Mouse (Mus musculus) hindbrain, embryonic 10.5 days (tissue): ENCODE measurements around the gene Bap1. TPM values are rescaled to one million over a fixed set of nuclear protein-coding genes. Genes with fewer than 3 reads are reported as not detected.

Experiments
- DNase-seq: peaks from one replicate; pipeline ENCODE4 v3.0.0-alpha.2; 2017; ENCODE audit warnings: low spot score
- H3K27ac ChIP-seq: fragments of 300-500 bp; sonication (generic); 2 replicates; pipeline ENCODE4 v1.5.1; 2016; ENCODE audit warnings: mild to moderate bottlenecking, moderate library complexity
- H3K27me3 ChIP-seq: fragments of 300-500 bp; sonication (generic); 2 replicates; pipeline ENCODE4 v1.6.1; 2016; ENCODE audit warnings: mild to moderate bottlenecking; ENCODE audit not compliant: poor library complexity, insufficient read depth, severe bottlenecking
- H3K36me3 ChIP-seq: fragments of 300-500 bp; sonication (generic); 2 replicates; pipeline ENCODE4 v1.6.1; 2016; ENCODE audit warnings: mild to moderate bottlenecking, moderate library complexity
- H3K4me1 ChIP-seq: fragments of 300-500 bp; sonication (generic); replicated peaks from 2 replicates; pipeline ENCODE4 v1.6.1; 2016; ENCODE audit warnings: mild to moderate bottlenecking
- H3K4me3 ChIP-seq: fragments of 300-500 bp; sonication (generic); 2 replicates; pipeline ENCODE4 v1.5.1; 2016; ENCODE audit warnings: mild to moderate bottlenecking, moderate library complexity
- H3K9me3 ChIP-seq: fragments of 300-500 bp; sonication (generic); 2 replicates; pipeline ENCODE4 v1.6.1; 2016; ENCODE audit warnings: mild to moderate bottlenecking, moderate library complexity
- WGBS: fragments of 180-500 bp; shearing (Covaris S2); methylation state at CpG from one replicate; pipeline ENCODE4 v1.1.7; 2016; 5-methylcytosine and 5-hydroxymethylcytosine counted together
- polyA plus RNA-seq: library from polyadenylated mRNA; unstranded; fragments of >200 nt; fragmentation: Nextera tagmentation; extraction: Ambion mirVana; gene quantifications from 2 replicates; pipeline ENCODE4 v1.2.1, GENCODE M21; 2016

Bap1 gene
- polyA plus RNA-seq, 1 experiment from 2014 or later, result 121 TPM

GRCm38 (mm10) chr14:31215157-31216002 lies 35.9 kb upstream of the Bap1 start:
- H3K4me1 ChIP-seq, result peaks cover 45% of the 10 kb centered on the region
- peaks cover 5% of the 10 kb centered on the region; the same call in 1 of the 2 replicates for H3K27me3 ChIP-seq
- no peaks in the 10 kb centered on the region for H3K36me3 ChIP-seq
- no peaks in the 10 kb centered on the region for H3K9me3 ChIP-seq
- DNase-seq, result peak; percentile 69
- H3K27ac ChIP-seq, result peak overlapping the region; percentile 60
- H3K4me3 ChIP-seq, result no peak overlapping the region
- WGBS, result 34% methylated on average over 15 of the region's 15 CpGs

DNA sequence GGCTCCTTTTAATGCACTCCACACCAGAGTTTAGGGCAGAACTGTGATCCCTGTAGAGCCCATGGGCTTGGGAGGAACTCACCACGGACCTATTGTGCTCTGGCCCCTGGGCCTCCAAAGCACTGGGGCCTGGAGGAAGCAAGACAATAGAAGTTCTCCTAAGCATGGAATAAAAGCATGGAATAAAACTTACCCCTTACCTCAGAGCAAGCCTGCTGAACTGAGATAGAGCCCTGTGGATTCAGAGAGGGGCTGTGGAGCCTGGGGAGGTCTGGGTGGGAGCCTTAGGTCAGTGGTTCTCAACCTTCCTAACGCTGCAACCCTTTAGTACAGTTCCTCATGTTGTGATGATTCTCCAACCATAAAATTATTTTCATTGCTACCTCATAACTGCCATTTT lies 34.4 kb upstream of the Bap1 start, which contains the start of gene Nisch:
Gene Nisch (minus strand): TSS at position 101 of the 400 bp plus-strand sequence.
- WGBS, result 60% methylated on average over 2 of the region's 2 CpGs
- peaks cover 5% of the 10 kb centered on the region; the same call in 1 of the 2 replicates for H3K27me3 ChIP-seq
- peak within 1 kb of the TSS; percentile 60 for H3K27ac ChIP-seq
- H3K9me3 ChIP-seq, result no peaks in the 10 kb centered on the region
- DNase-seq, result no peak
- peaks cover 58% of the 10 kb centered on the region for H3K4me1 ChIP-seq
- H3K4me3 ChIP-seq, result peak within 1 kb of the TSS; percentile 25
- no peaks in the 10 kb centered on the region for H3K36me3 ChIP-seq

GRCm38 (mm10) chr14:31217666-31218065 lies 33.6 kb upstream of the Bap1 start, which contains the start of gene Sema3g:
TSS of gene Sema3g (plus strand) at chr14:31217860.
- peaks cover 5% of the 10 kb centered on the region; the same call in 1 of the 2 replicates for H3K27me3 ChIP-seq
- WGBS, result 18% methylated on average over 11 of the region's 11 CpGs
- peak within 1 kb of the TSS; percentile 25 for H3K4me3 ChIP-seq
- H3K4me1 ChIP-seq, result peaks cover 60% of the 10 kb centered on the region
- H3K9me3 ChIP-seq, result no peaks in the 10 kb centered on the region
- H3K27ac ChIP-seq, result peak within 1 kb of the TSS; percentile 60
- H3K36me3 ChIP-seq, result no peaks in the 10 kb centered on the region
- peak; percentile 71 for DNase-seq

DNA sequence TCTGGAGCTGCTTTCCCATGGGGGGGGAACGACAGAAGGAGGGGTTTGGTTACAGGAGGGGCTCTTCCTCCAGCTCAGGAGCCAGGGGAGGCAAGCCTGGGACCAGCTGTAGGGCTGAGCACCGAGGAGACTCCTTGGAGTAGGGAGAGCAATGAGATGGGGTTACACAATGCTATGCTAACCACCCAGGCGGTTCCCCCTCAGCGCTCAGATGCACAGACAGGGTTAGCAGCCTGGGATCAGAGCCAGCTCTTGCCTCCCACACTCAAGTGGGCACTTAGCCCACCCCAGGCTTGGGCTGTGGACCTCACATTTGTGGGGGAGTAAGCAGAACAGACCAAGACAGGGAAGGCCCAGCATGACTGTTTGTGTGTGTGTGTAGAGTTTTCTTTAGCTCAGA lies 24.3 kb upstream of the Bap1 start:
- Histone ChIP-seq H3K36me3 (0 out of 2 replicates have a peak, but pooled peaks cover 5% of the 10 kb centered on the region), H3K9me3 (no peaks in the 10 kb centered on the region), H3K27me3 (0 out of 2 replicates have a peak, but pooled peaks cover 4% of the 10 kb centered on the region), H3K4me3 (no peak overlapping the region), H3K27ac (peak overlapping the region; percentile 24; the same call in 1 of the 2 replicates), H3K4me1 (peaks cover 31% of the 10 kb centered on the region)
- 75% methylated on average over 4 of the region's 4 CpGs for WGBS
- no peak for DNase-seq

DNA sequence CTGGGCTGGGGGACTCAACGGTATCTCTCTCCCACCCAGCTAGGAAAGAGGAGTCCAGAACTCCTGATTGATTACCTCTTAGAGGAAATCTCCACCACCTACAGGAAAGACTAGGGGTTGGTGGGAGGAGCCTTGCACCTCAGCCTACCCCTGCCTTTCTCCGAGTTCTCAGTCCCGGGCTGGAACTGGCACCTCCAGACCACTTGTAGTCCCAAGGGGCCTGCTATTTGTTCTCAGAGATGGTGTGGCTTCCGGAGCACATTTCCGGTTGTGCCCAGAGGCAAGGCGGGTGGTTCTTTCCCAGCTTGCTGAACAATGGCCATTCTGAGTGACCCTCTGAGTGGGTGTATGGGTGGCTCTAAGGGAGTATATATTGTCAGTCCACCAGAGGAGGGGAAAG lies 23.0 kb upstream of the Bap1 start:
- WGBS, result 75% methylated on average over 6 of the region's 6 CpGs
- 0 out of 2 replicates have a peak, but pooled peaks cover 5% of the 10 kb centered on the region for H3K36me3 ChIP-seq
- H3K27me3 ChIP-seq, result 0 out of 2 replicates have a peak, but pooled peaks cover 4% of the 10 kb centered on the region
- peaks cover 33% of the 10 kb centered on the region for H3K4me1 ChIP-seq
- no peaks in the 10 kb centered on the region for H3K9me3 ChIP-seq
- no peak overlapping the region for H3K4me3 ChIP-seq
- DNase-seq, result no peak
- peak overlapping the region; percentile 59 for H3K27ac ChIP-seq

DNA sequence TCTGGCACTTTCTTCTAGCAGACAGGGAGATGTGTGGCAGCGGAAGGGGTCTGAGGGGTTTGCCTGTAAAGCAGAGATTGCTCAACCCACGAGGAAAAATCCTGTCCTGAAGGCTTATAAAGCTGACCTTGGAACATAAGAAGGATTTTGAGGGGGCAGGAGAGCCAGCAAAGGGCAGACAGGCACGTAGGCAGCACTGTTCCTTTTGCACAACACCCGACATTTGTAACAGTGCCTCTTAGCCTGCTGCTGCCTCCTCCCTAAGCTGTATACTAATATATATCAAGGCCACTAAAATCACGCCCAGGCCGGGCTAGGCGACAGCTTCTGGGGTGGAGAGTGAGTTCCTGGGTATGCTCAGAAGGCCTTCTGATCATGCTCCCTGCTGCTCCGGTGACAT lies 20.8 kb upstream of the Bap1 start:
- Histone ChIP-seq H3K36me3 (0 out of 2 replicates have a peak, but pooled peaks cover 5% of the 10 kb centered on the region), H3K4me3 (no peak overlapping the region)

GRCm38 (mm10) chr14:31232404-31233069 lies 18.7 kb upstream of the Bap1 start:
- Histone ChIP-seq H3K4me1 (peaks cover 40% of the 10 kb centered on the region), H3K9me3 (no peaks in the 10 kb centered on the region), H3K27me3 (no peaks in the 10 kb centered on the region), H3K27ac (no peak overlapping the region), H3K4me3 (no peak overlapping the region), H3K36me3 (0 out of 2 replicates have a peak, but pooled peaks cover 4% of the 10 kb centered on the region)
- DNase-seq, result no peak
- 84% methylated on average over 13 of the region's 13 CpGs for WGBS

More for the DNA sequence above, 20.8 kb upstream of the Bap1 start:
- Histone ChIP-seq H3K27me3 (no peaks in the 10 kb centered on the region), H3K27ac (no peak overlapping the region), H3K4me1 (peaks cover 46% of the 10 kb centered on the region), H3K9me3 (no peaks in the 10 kb centered on the region)
- WGBS, result 72% methylated on average over 8 of the region's 8 CpGs
- DNase-seq, result no peak

- WGBS, result 83% methylated on average over 14 of the region's 14 CpGs
These were observed 17.9 kb upstream of the Bap1 start for GRCm38 (mm10) chr14:31233070-31233995.

GRCm38 (mm10) chr14:31233996-31234591 lies 17.2 kb upstream of the Bap1 start:
- H3K36me3 ChIP-seq, result peaks cover 6% of the 10 kb centered on the region; the same call in 1 of the 2 replicates
- 24% methylated on average over 11 of the region's 11 CpGs for WGBS
- peak overlapping the region; percentile 73 for H3K27ac ChIP-seq
- no peaks in the 10 kb centered on the region for H3K9me3 ChIP-seq
- no peaks in the 10 kb centered on the region for H3K27me3 ChIP-seq
- DNase-seq, result peak; percentile 79
- H3K4me3 ChIP-seq, result 0 out of 2 replicates have a peak overlapping the region, but pooled peaks have one; percentile 18
- H3K4me1 ChIP-seq, result peaks cover 31% of the 10 kb centered on the region

More at GRCm38 (mm10) chr14:31233070-31233995, 17.9 kb upstream of the Bap1 start:
- Histone ChIP-seq H3K9me3 (no peaks in the 10 kb centered on the region), H3K27me3 (no peaks in the 10 kb centered on the region), H3K4me1 (peaks cover 37% of the 10 kb centered on the region), H3K27ac (no peak overlapping the region), H3K4me3 (no peak overlapping the region), H3K36me3 (no peaks in the 10 kb centered on the region; the same call in 1 of the 2 replicates)
- DNase-seq, result no peak

DNA sequence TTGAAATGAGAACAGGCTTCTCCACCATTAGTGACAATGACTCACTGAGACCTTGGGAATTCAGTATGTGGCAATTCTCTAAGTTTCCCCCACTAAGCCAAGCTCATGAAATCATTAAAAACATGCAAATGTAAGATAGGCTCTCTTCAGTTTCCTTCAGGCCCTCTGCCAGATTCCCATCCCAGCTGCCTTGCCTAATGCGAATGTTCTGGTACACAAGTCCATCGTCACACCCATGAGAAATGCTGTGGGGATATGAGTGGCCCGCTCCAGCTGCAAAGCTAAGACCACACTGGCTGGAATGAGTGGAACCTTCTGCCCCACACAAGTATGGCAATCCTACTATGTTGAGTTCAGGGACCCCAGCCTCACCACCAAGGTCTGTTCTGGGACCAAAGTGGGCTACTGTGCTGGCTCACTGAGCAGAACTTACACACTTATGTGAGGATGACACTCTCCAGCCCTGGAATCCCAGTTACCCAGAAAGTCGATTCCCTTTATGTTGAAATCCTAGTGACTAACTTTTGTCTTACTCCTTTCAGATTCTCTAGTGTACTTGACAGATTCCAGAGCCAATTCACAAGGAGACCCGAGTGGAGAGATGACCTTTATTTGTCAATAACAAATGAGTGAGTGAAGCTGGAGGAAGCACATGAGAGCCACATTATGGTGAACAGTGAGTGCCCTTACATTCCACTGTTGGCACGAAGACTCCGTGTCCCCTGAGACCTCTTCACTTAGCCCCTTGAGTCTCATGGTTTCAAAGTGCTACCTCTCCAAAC lies 14.0 kb upstream of the Bap1 start:
- 84% methylated on average over 7 of the region's 7 CpGs for WGBS
- no peaks in the 10 kb centered on the region for H3K27me3 ChIP-seq
- peaks cover 6% of the 10 kb centered on the region; the same call in 1 of the 2 replicates for H3K36me3 ChIP-seq
- DNase-seq, result no peak
- H3K4me3 ChIP-seq, result no peak overlapping the region
- peaks cover 17% of the 10 kb centered on the region; the same call in 1 of the 2 replicates for H3K4me1 ChIP-seq
- no peak overlapping the region for H3K27ac ChIP-seq
- no peaks in the 10 kb centered on the region for H3K9me3 ChIP-seq

DNA sequence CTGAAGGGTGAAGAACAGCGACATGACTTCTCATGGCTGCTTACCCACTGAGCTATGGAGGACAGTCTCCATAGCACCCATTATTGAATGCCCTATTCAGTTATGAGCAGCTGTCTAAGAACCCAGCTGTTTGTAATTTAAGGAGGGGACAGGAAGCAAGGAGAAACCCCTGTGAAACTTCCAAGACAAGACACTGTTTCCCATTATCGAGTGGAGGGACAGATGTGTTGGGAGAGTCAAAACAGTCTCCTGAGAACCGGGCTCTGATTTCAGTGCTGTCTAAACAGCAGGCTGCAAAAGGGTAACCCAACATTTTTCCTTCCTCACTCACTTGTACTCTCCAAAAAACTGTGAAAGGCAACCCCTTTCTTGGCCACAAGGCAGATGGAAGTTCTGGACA lies 10.7 kb upstream of the Bap1 start:
- no peaks in the 10 kb centered on the region for H3K9me3 ChIP-seq
- WGBS, result 75% methylated on average over 3 of the region's 3 CpGs
- H3K27ac ChIP-seq, result no peak overlapping the region
- H3K4me3 ChIP-seq, result no peak overlapping the region
- peaks cover 6% of the 10 kb centered on the region; the same call in 1 of the 2 replicates for H3K36me3 ChIP-seq
- H3K4me1 ChIP-seq, result no peaks in the 10 kb centered on the region
- no peaks in the 10 kb centered on the region for H3K27me3 ChIP-seq
- no peak for DNase-seq
